Mouse (Mus musculus): ENCODE results near the gene Prkcb. TPM values are rescaled to one million over a fixed set of nuclear protein-coding genes. Genes with fewer than 3 reads are reported as not detected.

The Prkcb gene
- polyA plus RNA-seq, 1 experiment from 2014 or later = 3.7 TPM

GRCm38 (mm10) chr7:122309909-122310725 is 21.6 kb downstream of the Prkcb start:
- H3K27me3 ChIP-seq (replicated peaks; ENCODE audit: control insufficient read depth, insufficient read depth, low read length) = no peaks in the 10 kb centered on the region
- DNase-seq (ENCODE audit: low spot score) (no peak), ATAC-seq (replicated peaks; ENCODE audit: low FRiP score) (no peak)
- no peak overlapping the region for H3K9ac ChIP-seq (ENCODE audit: low read depth, low read length)
- H3K4me1 ChIP-seq (replicated peaks; ENCODE audit: control insufficient read depth, insufficient read depth, low read length) = no peaks in the 10 kb centered on the region
- no peaks in the 10 kb centered on the region for H3K9me3 ChIP-seq (ENCODE audit: control insufficient read depth, low read length)
- H3K4me3 ChIP-seq (ENCODE audit: low read depth, low read length) = no peak overlapping the region
- H3K36me3 ChIP-seq (ENCODE audit: control insufficient read depth, insufficient read depth, low read length) = no peaks in the 10 kb centered on the region
- H3K4me2 ChIP-seq = no peak overlapping the region
- no peak overlapping the region for H3K27ac ChIP-seq (ENCODE audit: low read depth, low read length)
- WGBS = 41% methylated on average over 14 of the region's 14 CpGs

- no peaks in the 10 kb centered on the region for H3K9me3 ChIP-seq (ENCODE audit: control insufficient read depth, low read length)
- no peak for ATAC-seq (replicated peaks; ENCODE audit: low FRiP score)
- 80% methylated on average over 7 of the region's 7 CpGs for WGBS
Observed at GRCm38 (mm10) chr7:122310726-122311018, 22.1 kb downstream of the Prkcb start.

GRCm38 (mm10) chr7:122313690-122314477 is 25.3 kb downstream of the Prkcb start:
- ATAC-seq (replicated peaks; ENCODE audit: low FRiP score) (no peak), DNase-seq (ENCODE audit: low spot score) (no peak)
- 84% methylated on average over 12 of the region's 12 CpGs for WGBS
- H3K27ac ChIP-seq (ENCODE audit: low read depth, low read length) = no peak overlapping the region
- H3K9me3 ChIP-seq (ENCODE audit: control insufficient read depth, low read length) = no peaks in the 10 kb centered on the region
- no peak overlapping the region for H3K4me2 ChIP-seq
- H3K36me3 ChIP-seq (ENCODE audit: control insufficient read depth, insufficient read depth, low read length) = no peaks in the 10 kb centered on the region
- H3K27me3 ChIP-seq (replicated peaks; ENCODE audit: control insufficient read depth, insufficient read depth, low read length) = no peaks in the 10 kb centered on the region
- no peak overlapping the region for H3K9ac ChIP-seq (ENCODE audit: low read depth, low read length)
- no peaks in the 10 kb centered on the region for H3K4me1 ChIP-seq (replicated peaks; ENCODE audit: control insufficient read depth, insufficient read depth, low read length)
- no peak overlapping the region for H3K4me3 ChIP-seq (ENCODE audit: low read depth, low read length)

More at GRCm38 (mm10) chr7:122310726-122311018, 22.1 kb downstream of the Prkcb start:
- H3K4me2 ChIP-seq = no peak overlapping the region
- H3K4me3 ChIP-seq (ENCODE audit: low read depth, low read length) = no peak overlapping the region
- no peaks in the 10 kb centered on the region for H3K36me3 ChIP-seq (ENCODE audit: control insufficient read depth, insufficient read depth, low read length)
- H3K4me1 ChIP-seq (replicated peaks; ENCODE audit: control insufficient read depth, insufficient read depth, low read length) = no peaks in the 10 kb centered on the region
- DNase-seq (ENCODE audit: low spot score) = no peak
- no peak overlapping the region for H3K27ac ChIP-seq (ENCODE audit: low read depth, low read length)
- no peak overlapping the region for H3K9ac ChIP-seq (ENCODE audit: low read depth, low read length)
- H3K27me3 ChIP-seq (replicated peaks; ENCODE audit: control insufficient read depth, insufficient read depth, low read length) = no peaks in the 10 kb centered on the region

- Histone ChIP-seq H3K9ac (ENCODE audit: low read depth, low read length) (no peak overlapping the region), H3K9me3 (ENCODE audit: control insufficient read depth, low read length) (no peaks in the 10 kb centered on the region), H3K4me3 (ENCODE audit: low read depth, low read length) (no peak overlapping the region), H3K4me2 (no peak overlapping the region), H3K27me3 (replicated peaks; ENCODE audit: control insufficient read depth, insufficient read depth, low read length) (no peaks in the 10 kb centered on the region), H3K4me1 (replicated peaks; ENCODE audit: control insufficient read depth, insufficient read depth, low read length) (no peaks in the 10 kb centered on the region), H3K36me3 (ENCODE audit: control insufficient read depth, insufficient read depth, low read length) (no peaks in the 10 kb centered on the region), H3K27ac (ENCODE audit: low read depth, low read length) (no peak overlapping the region)
- DNase-seq (ENCODE audit: low spot score) (no peak), ATAC-seq (replicated peaks; ENCODE audit: low FRiP score) (no peak)
- 67% methylated on average over 8 of the region's 8 CpGs for WGBS
Observed at GRCm38 (mm10) chr7:122315720-122316331, 27.3 kb downstream of the Prkcb start.

GRCm38 (mm10) chr7:122316681-122317080 is 28.1 kb downstream of the Prkcb start:
- Histone ChIP-seq H3K4me2 (no peak overlapping the region), H3K36me3 (ENCODE audit: control insufficient read depth, insufficient read depth, low read length) (no peaks in the 10 kb centered on the region), H3K4me1 (replicated peaks; ENCODE audit: control insufficient read depth, insufficient read depth, low read length) (no peaks in the 10 kb centered on the region), H3K27me3 (replicated peaks; ENCODE audit: control insufficient read depth, insufficient read depth, low read length) (no peaks in the 10 kb centered on the region), H3K4me3 (ENCODE audit: low read depth, low read length) (no peak overlapping the region), H3K9me3 (ENCODE audit: control insufficient read depth, low read length) (no peaks in the 10 kb centered on the region), H3K27ac (ENCODE audit: low read depth, low read length) (no peak overlapping the region), H3K9ac (ENCODE audit: low read depth, low read length) (no peak overlapping the region)
- WGBS = 67% methylated on average over 3 of the region's 3 CpGs
- DNase-seq (ENCODE audit: low spot score) = no peak
- ATAC-seq (replicated peaks; ENCODE audit: low FRiP score) = no peak

- DNase-seq (ENCODE audit: low spot score) (no peak), ATAC-seq (replicated peaks; ENCODE audit: low FRiP score) (no peak)
- Histone ChIP-seq H3K9me3 (ENCODE audit: control insufficient read depth, low read length) (no peaks in the 10 kb centered on the region), H3K36me3 (ENCODE audit: control insufficient read depth, insufficient read depth, low read length) (no peaks in the 10 kb centered on the region), H3K4me1 (replicated peaks; ENCODE audit: control insufficient read depth, insufficient read depth, low read length) (no peaks in the 10 kb centered on the region), H3K4me2 (no peak overlapping the region), H3K27ac (ENCODE audit: low read depth, low read length) (no peak overlapping the region), H3K4me3 (ENCODE audit: low read depth, low read length) (no peak overlapping the region), H3K27me3 (replicated peaks; ENCODE audit: control insufficient read depth, insufficient read depth, low read length) (no peaks in the 10 kb centered on the region), H3K9ac (ENCODE audit: low read depth, low read length) (no peak overlapping the region)
Observed at GRCm38 (mm10) chr7:122317485-122317884, 28.9 kb downstream of the Prkcb start.

GRCm38 (mm10) chr7:122319566-122319965 is 31.0 kb downstream of the Prkcb start:
- DNase-seq (ENCODE audit: low spot score) (no peak), ATAC-seq (replicated peaks; ENCODE audit: low FRiP score) (no peak)
- no peaks in the 10 kb centered on the region for H3K27me3 ChIP-seq (replicated peaks; ENCODE audit: control insufficient read depth, insufficient read depth, low read length)
- no peak overlapping the region for H3K9ac ChIP-seq (ENCODE audit: low read depth, low read length)
- no peaks in the 10 kb centered on the region for H3K4me1 ChIP-seq (replicated peaks; ENCODE audit: control insufficient read depth, insufficient read depth, low read length)
- WGBS = 81% methylated on average over 9 of the region's 9 CpGs
- no peak overlapping the region for H3K4me2 ChIP-seq
- no peaks in the 10 kb centered on the region for H3K36me3 ChIP-seq (ENCODE audit: control insufficient read depth, insufficient read depth, low read length)
- H3K4me3 ChIP-seq (ENCODE audit: low read depth, low read length) = no peak overlapping the region
- H3K27ac ChIP-seq (ENCODE audit: low read depth, low read length) = no peak overlapping the region
- no peaks in the 10 kb centered on the region for H3K9me3 ChIP-seq (ENCODE audit: control insufficient read depth, low read length)

GRCm38 (mm10) chr7:122320843-122321544 is 32.4 kb downstream of the Prkcb start:
- Histone ChIP-seq H3K4me2 (no peak overlapping the region), H3K27me3 (replicated peaks; ENCODE audit: control insufficient read depth, insufficient read depth, low read length) (no peaks in the 10 kb centered on the region), H3K4me3 (ENCODE audit: low read depth, low read length) (no peak overlapping the region), H3K9ac (ENCODE audit: low read depth, low read length) (no peak overlapping the region), H3K27ac (ENCODE audit: low read depth, low read length) (no peak overlapping the region), H3K36me3 (ENCODE audit: control insufficient read depth, insufficient read depth, low read length) (no peaks in the 10 kb centered on the region), H3K4me1 (replicated peaks; ENCODE audit: control insufficient read depth, insufficient read depth, low read length) (no peaks in the 10 kb centered on the region), H3K9me3 (ENCODE audit: control insufficient read depth, low read length) (no peaks in the 10 kb centered on the region)
- 89% methylated on average over 7 of the region's 7 CpGs for WGBS
- DNase-seq (ENCODE audit: low spot score) (no peak), ATAC-seq (replicated peaks; ENCODE audit: low FRiP score) (no peak)
